Mouse (Mus musculus) hindbrain, embryonic 14.5 days (tissue): ENCODE results near the gene Scai. TPM values are rescaled to one million over a fixed set of nuclear protein-coding genes. Genes with fewer than 3 reads are reported as not detected.

ENCODE experiments used
- ATAC-seq: fragments of 200-750 bp; cut with Nextera tagmentation; 2 replicates; pipeline ENCODE4 v1.8.0; 2017; ENCODE audit warnings: moderate number of reproducible peaks, mild to moderate bottlenecking, moderate TSS enrichment, moderate library complexity; ENCODE audit not compliant: low FRiP score
- DNase-seq: peaks from one replicate; pipeline ENCODE4 v3.0.0-alpha.2; 2015; ENCODE audit warnings: low spot score
- H3K27ac ChIP-seq: fragments of 300-500 bp; sonication (generic); 2 replicates; pipeline ENCODE4 v1.5.1; 2014; ENCODE audit warnings: mild to moderate bottlenecking, moderate library complexity
- H3K27me3 ChIP-seq: fragments of 300-500 bp; sonication (generic); 2 replicates; pipeline ENCODE4 v1.6.1; 2014; ENCODE audit warnings: mild to moderate bottlenecking, low read length, mixed read lengths; ENCODE audit not compliant: control insufficient read depth, insufficient read depth
- H3K36me3 ChIP-seq: fragments of 300-500 bp; sonication (generic); replicated peaks from 2 replicates; pipeline ENCODE4 v1.6.1; 2014; ENCODE audit not compliant: control insufficient read depth, insufficient read depth
- H3K4me1 ChIP-seq: fragments of 300-500 bp; sonication (generic); replicated peaks from 2 replicates; pipeline ENCODE4 v1.6.1; 2014; ENCODE audit warnings: antibody characterized with exemption, low read length, mixed read lengths; ENCODE audit not compliant: control insufficient read depth, insufficient read depth
- H3K4me2 ChIP-seq: fragments of 300-500 bp; sonication (generic); replicated peaks from 2 replicates; pipeline ENCODE4 v1.6.1; 2014; ENCODE audit warnings: mild to moderate bottlenecking, moderate library complexity
- H3K4me3 ChIP-seq: fragments of 300-500 bp; sonication (generic); replicated peaks from 2 replicates; pipeline ENCODE4 v1.5.1; 2014; ENCODE audit warnings: mild to moderate bottlenecking, low read length
- H3K9ac ChIP-seq: fragments of 300-500 bp; sonication (generic); 2 replicates; pipeline ENCODE4 v1.6.1; 2014
- H3K9me3 ChIP-seq: fragments of 300-500 bp; sonication (generic); 2 replicates; pipeline ENCODE4 v1.6.1; 2016; ENCODE audit warnings: low read length; ENCODE audit not compliant: control insufficient read depth
- WGBS: fragments of 180-500 bp; shearing (Covaris S2); extraction: QIAGEN DNeasy Blood & Tissue Kit; methylation state at CpG from one replicate; pipeline ENCODE4 v1.1.7; 2014; 5-methylcytosine and 5-hydroxymethylcytosine counted together
- polyA plus RNA-seq: library from polyadenylated mRNA; unstranded; fragments of >200 nt; fragmentation: Nextera tagmentation; extraction: Ambion mirVana; gene quantifications from 2 replicates; pipeline ENCODE4 v1.2.1, GENCODE M21; 2014

The Scai gene
- polyA plus RNA-seq, 1 experiment from 2014 or later, result 21.0 TPM

GRCm38 (mm10) chr2:39146469-39146868, 44.1 kb downstream of the Scai start:
- Histone ChIP-seq H3K36me3 (no peaks in the 10 kb centered on the region; the same call in 1 of the 2 replicates), H3K4me2 (no peak overlapping the region), H3K9me3 (no peaks in the 10 kb centered on the region), H3K27ac (no peak overlapping the region), H3K4me1 (no peaks in the 10 kb centered on the region), H3K9ac (no peak overlapping the region), H3K27me3 (no peaks in the 10 kb centered on the region), H3K4me3 (no peak overlapping the region)
- DNase-seq (no peak), ATAC-seq (no peak)
- WGBS, result 100% methylated on average over 1 of the region's 1 CpGs

DNA sequence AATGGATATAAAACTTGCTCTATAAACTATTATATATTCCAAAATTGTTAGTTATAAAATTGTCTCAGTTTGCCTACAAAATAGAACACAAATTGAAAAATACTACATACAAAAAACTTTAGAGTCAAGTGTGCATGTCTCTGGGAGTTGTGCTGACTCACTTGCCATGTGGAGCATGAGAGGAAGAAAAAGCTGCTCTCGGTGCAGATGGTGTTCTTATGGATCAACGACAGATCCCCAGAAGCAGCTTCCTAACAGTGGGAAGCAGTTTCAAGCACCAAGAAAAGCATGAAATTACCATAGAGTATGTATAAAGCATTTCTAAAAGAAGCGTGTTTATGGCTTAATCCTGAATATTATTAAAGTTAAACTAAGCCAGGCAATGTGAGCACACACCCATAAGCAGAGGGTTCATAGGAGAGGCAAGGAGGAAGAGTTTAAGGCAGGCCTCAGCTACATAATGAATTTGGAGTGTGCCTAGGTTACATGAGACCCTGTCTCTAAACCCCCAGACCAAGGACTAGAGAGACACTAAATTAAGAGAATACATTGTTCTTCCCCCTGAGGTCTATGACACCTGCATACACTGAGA, 48.1 kb downstream of the Scai start:
- H3K4me3 ChIP-seq, result no peak overlapping the region
- no peaks in the 10 kb centered on the region for H3K4me1 ChIP-seq
- H3K9me3 ChIP-seq, result no peaks in the 10 kb centered on the region
- H3K36me3 ChIP-seq, result no peaks in the 10 kb centered on the region; the same call in 1 of the 2 replicates
- no peak overlapping the region for H3K27ac ChIP-seq
- WGBS, result 73% methylated on average over 3 of the region's 3 CpGs
- no peaks in the 10 kb centered on the region for H3K27me3 ChIP-seq
- ATAC-seq (no peak), DNase-seq (no peak)
- H3K9ac ChIP-seq, result no peak overlapping the region
- H3K4me2 ChIP-seq, result no peak overlapping the region

GRCm38 (mm10) chr2:39140586-39141455, 49.7 kb downstream of the Scai start:
- H3K4me1 ChIP-seq, result no peaks in the 10 kb centered on the region
- H3K4me2 ChIP-seq, result no peak overlapping the region
- 92% methylated on average over 7 of the region's 7 CpGs for WGBS
- H3K9me3 ChIP-seq, result no peaks in the 10 kb centered on the region
- H3K9ac ChIP-seq, result no peak overlapping the region
- ATAC-seq, result no peak
- no peak overlapping the region for H3K4me3 ChIP-seq
- no peaks in the 10 kb centered on the region for H3K27me3 ChIP-seq
- no peaks in the 10 kb centered on the region; the same call in 1 of the 2 replicates for H3K36me3 ChIP-seq
- DNase-seq, result no peak
- no peak overlapping the region for H3K27ac ChIP-seq

- H3K4me2 ChIP-seq, result no peak overlapping the region
- DNase-seq (peak; percentile 35), ATAC-seq (no peak)
- H3K27ac ChIP-seq, result no peak overlapping the region
- WGBS, result 70% methylated on average over 3 of the region's 3 CpGs
- no peaks in the 10 kb centered on the region for H3K27me3 ChIP-seq
- no peaks in the 10 kb centered on the region for H3K9me3 ChIP-seq
- H3K9ac ChIP-seq, result no peak overlapping the region
- no peaks in the 10 kb centered on the region for H3K4me1 ChIP-seq
- peaks cover 11% of the 10 kb centered on the region; the same call in 1 of the 2 replicates for H3K36me3 ChIP-seq
- H3K4me3 ChIP-seq, result no peak overlapping the region
Observed at GRCm38 (mm10) chr2:39129526-39130326, 60.8 kb downstream of the Scai start.

DNA sequence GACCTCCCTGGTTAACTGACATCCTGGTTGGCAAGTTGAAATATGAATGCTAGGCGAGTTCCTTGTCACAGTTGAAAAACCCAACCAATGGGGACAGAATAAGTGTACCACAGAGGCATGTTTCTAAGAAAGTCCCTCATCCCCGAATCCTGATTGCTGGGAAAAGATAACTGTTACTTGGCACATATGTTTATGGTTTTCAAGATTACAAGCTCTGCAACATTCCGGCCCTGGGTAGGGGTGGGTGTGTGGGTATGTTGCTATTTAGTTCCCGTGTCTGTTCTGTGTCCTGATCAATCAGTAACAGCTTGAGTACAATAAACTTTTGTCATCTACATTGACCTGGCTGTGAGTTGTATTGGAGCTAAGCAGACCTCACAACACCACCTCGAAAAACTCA, 66.4 kb downstream of the Scai start:
- Histone ChIP-seq H3K27ac (no peak overlapping the region), H3K36me3 (peaks cover 48% of the 10 kb centered on the region), H3K4me1 (no peaks in the 10 kb centered on the region), H3K4me3 (no peak overlapping the region), H3K9me3 (no peaks in the 10 kb centered on the region), H3K9ac (no peak overlapping the region), H3K27me3 (no peaks in the 10 kb centered on the region), H3K4me2 (no peak overlapping the region)
- 87% methylated on average over 5 of the region's 5 CpGs for WGBS
- DNase-seq (no peak), ATAC-seq (no peak)

- Histone ChIP-seq H3K27ac (no peak overlapping the region), H3K9ac (no peak overlapping the region), H3K36me3 (peaks cover 72% of the 10 kb centered on the region), H3K9me3 (no peaks in the 10 kb centered on the region), H3K4me1 (no peaks in the 10 kb centered on the region), H3K27me3 (no peaks in the 10 kb centered on the region), H3K4me2 (no peak overlapping the region), H3K4me3 (no peak overlapping the region)
- DNase-seq (no peak), ATAC-seq (no peak)
- WGBS, result 92% methylated on average over 5 of the region's 5 CpGs
Observed at GRCm38 (mm10) chr2:39121137-39121536, 69.4 kb downstream of the Scai start.

DNA sequence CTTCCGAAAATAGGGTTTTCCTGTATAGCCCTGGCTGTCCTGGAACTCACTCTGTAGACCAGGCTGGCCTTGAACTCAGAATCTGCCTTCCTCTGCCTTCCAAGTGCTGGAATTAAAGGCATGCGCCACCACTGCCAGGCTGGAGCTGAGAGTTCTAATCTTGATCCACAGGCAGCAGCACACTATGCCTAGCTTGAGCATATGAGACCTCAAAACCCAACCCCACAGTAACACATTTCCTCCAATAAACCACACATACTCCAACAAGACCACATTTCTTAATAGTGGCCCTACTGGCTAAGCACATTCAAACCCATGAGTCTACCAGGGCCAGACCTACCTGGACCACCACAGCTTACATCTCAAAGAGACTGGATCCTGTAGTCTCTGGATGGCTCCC, 74.0 kb downstream of the Scai start:
- 98% methylated on average over 2 of the region's 2 CpGs for WGBS
- ATAC-seq, result no peak
- Histone ChIP-seq H3K9ac (no peak overlapping the region), H3K4me1 (no peaks in the 10 kb centered on the region), H3K27me3 (no peaks in the 10 kb centered on the region), H3K36me3 (peaks cover 95% of the 10 kb centered on the region), H3K4me3 (no peak overlapping the region), H3K9me3 (no peaks in the 10 kb centered on the region), H3K4me2 (no peak overlapping the region), H3K27ac (no peak overlapping the region)
- no peak for DNase-seq

GRCm38 (mm10) chr2:39114093-39114492, 76.4 kb downstream of the Scai start:
- no peak overlapping the region for H3K27ac ChIP-seq
- no peak overlapping the region for H3K4me2 ChIP-seq
- DNase-seq (no peak), ATAC-seq (no peak)
- WGBS, result 95% methylated on average over 7 of the region's 7 CpGs
- H3K9ac ChIP-seq, result no peak overlapping the region
- H3K36me3 ChIP-seq, result peaks cover 83% of the 10 kb centered on the region
- H3K9me3 ChIP-seq, result no peaks in the 10 kb centered on the region
- H3K27me3 ChIP-seq, result no peaks in the 10 kb centered on the region
- no peaks in the 10 kb centered on the region for H3K4me1 ChIP-seq
- H3K4me3 ChIP-seq, result no peak overlapping the region

GRCm38 (mm10) chr2:39110514-39110913, 80.0 kb downstream of the Scai start:
- Histone ChIP-seq H3K4me2 (no peak overlapping the region), H3K4me1 (no peaks in the 10 kb centered on the region), H3K27ac (no peak overlapping the region), H3K9me3 (no peaks in the 10 kb centered on the region), H3K27me3 (no peaks in the 10 kb centered on the region), H3K36me3 (peaks cover 76% of the 10 kb centered on the region), H3K9ac (no peak overlapping the region), H3K4me3 (no peak overlapping the region)
- ATAC-seq (no peak), DNase-seq (no peak)
